24 mouse cellular contexts compared by ENCODE assay signal in genomic region chr1:120706011-120706410, GRCm38 (mm10).
"Had no signal": no experiment of that assay in that cellular context is flagged by ENCODE, and none has a peak within 500 bp of the region (broad histone marks: within the 10 kb centered on the region; RNA-seq: fewer than 3 reads in every experiment).

No protein-coding gene starts in this region.

- H3K4me3 ChIP-seq: gastrocnemius, adult 2 months; heart, embryonic 10.5 days; heart, embryonic 12.5 days; hindbrain, embryonic 10.5 days; hindbrain, embryonic 12.5 days; intestine, embryonic 15.5 days; limb, embryonic 13.5 days; limb, embryonic 15.5 days; liver, embryonic 12.5 days had no signal

- H3K9ac ChIP-seq: heart, embryonic 12.5 days; hindbrain, embryonic 12.5 days; hindbrain, embryonic 14.5 days; intestine, embryonic 15.5 days; limb, embryonic 13.5 days; limb, embryonic 15.5 days; liver, embryonic 12.5 days had no signal

- H3K4me2 ChIP-seq: heart, embryonic 12.5 days; hindbrain, embryonic 12.5 days; hindbrain, embryonic 14.5 days; intestine, embryonic 15.5 days; limb, embryonic 13.5 days; limb, embryonic 15.5 days; liver, embryonic 12.5 days had no signal

- ATAC-seq: hindbrain, embryonic 16.5 days; inflammation-experienced regulatory T-cells, adult 6 months; intestine, embryonic 15.5 days; intestine, postnatal 0 days; liver, embryonic 12.5 days had no signal

- H3K36me3 ChIP-seq: heart, embryonic 10.5 days; heart, embryonic 12.5 days; hindbrain, embryonic 10.5 days; hindbrain, embryonic 12.5 days; intestine, embryonic 15.5 days; limb, embryonic 13.5 days; limb, embryonic 15.5 days; liver, embryonic 12.5 days had no signal

- H3K4me1 ChIP-seq: heart, embryonic 10.5 days; heart, embryonic 12.5 days; hindbrain, embryonic 10.5 days; hindbrain, embryonic 12.5 days; intestine, embryonic 15.5 days; limb, embryonic 13.5 days; limb, embryonic 15.5 days; liver, embryonic 12.5 days had no signal

- H3K27me3 ChIP-seq: heart, embryonic 12.5 days; hindbrain, embryonic 12.5 days; intestine, embryonic 15.5 days; limb, embryonic 15.5 days; liver, embryonic 12.5 days had no signal

- H3K9me3 ChIP-seq: heart, embryonic 10.5 days; heart, embryonic 12.5 days; hindbrain, embryonic 10.5 days; hindbrain, embryonic 12.5 days; intestine, embryonic 15.5 days; limb, embryonic 13.5 days; limb, embryonic 15.5 days; liver, embryonic 12.5 days had no signal

- H3K27ac ChIP-seq: gastrocnemius, adult 2 months; heart, embryonic 10.5 days; hindbrain, embryonic 10.5 days; hindbrain, embryonic 12.5 days; hindbrain, embryonic 14.5 days; intestine, embryonic 15.5 days; limb, embryonic 13.5 days; limb, embryonic 15.5 days; liver, embryonic 12.5 days had no signal

- DNase-seq: gastrocnemius, adult 2 months; gastrocnemius, postnatal 10 days; gastrocnemius, postnatal 25 days; heart, postnatal 4 days; kidney, adult 18-20 months; kidney, adult 8-10 months; kidney, postnatal 10 days; kidney, postnatal 25 days; kidney, postnatal 4 days; layer of hippocampus, adult 9-11 months; layer of hippocampus, postnatal 36 days; left cerebral cortex, postnatal 4 days had no signal
